Comparison of ENCODE assay signal across 8 mouse cellular contexts in genomic region chr2:165368496-165368895, GRCm38 (mm10). TPM values are rescaled to one million over a fixed set of nuclear protein-coding genes. Genes with fewer than 3 reads are reported as not detected.
DNase-seq lines count a peak whose midpoint lies in the region; ATAC-seq lines count a peak whose summit lies in the region.
"Had no signal": no experiment of that assay in that cellular context is flagged by ENCODE, and none has a peak within 500 bp of the region (broad histone marks: within the 10 kb centered on the region; RNA-seq: fewer than 3 reads in every experiment).

TSS of gene Zfp663 (minus strand) at chr2:165368729.

- H3K27ac ChIP-seq in forebrain, embryonic 15.5 days (replicated peaks) = peak within 1 kb of the TSS; percentile 86
- H3K27ac ChIP-seq in liver, embryonic 16.5 days (ENCODE audit: low read length) = no peak within 1 kb of the TSS

- no peaks in the 10 kb centered on the region for H3K36me3 ChIP-seq in forebrain, embryonic 15.5 days
- H3K36me3 ChIP-seq in liver, embryonic 16.5 days (ENCODE audit: control insufficient read depth, insufficient read depth) = no peaks in the 10 kb centered on the region

- peaks cover 34% of the 10 kb centered on the region for H3K4me1 ChIP-seq in forebrain, embryonic 15.5 days
- no peaks in the 10 kb centered on the region; the same call in 1 of the 2 replicates for H3K4me1 ChIP-seq in liver, embryonic 16.5 days (ENCODE audit: control insufficient read depth, low read depth, low read length)

- peak within 1 kb of the TSS; percentile 87 for H3K9ac ChIP-seq in forebrain, embryonic 15.5 days (replicated peaks)
- no peak within 1 kb of the TSS for H3K9ac ChIP-seq in liver, embryonic 16.5 days (ENCODE audit: low read depth, low read length)

- DNase-seq in right cerebral cortex, postnatal 4 days = peak; percentile 54
- DNase-seq in right cerebral cortex, adult 2 months (ENCODE audit: low spot score in 2 of 2) = no peak
- no peak for DNase-seq in ovary, postnatal 10 days (ENCODE audit: low spot score)
- DNase-seq in cerebellum, adult 8-10 months = no peak
- DNase-seq in layer of hippocampus, adult 18-20 months (ENCODE audit: low spot score in 2 of 2) = no peak

- WGBS in forebrain, embryonic 15.5 days = under 1% methylated on average over 27 of the region's 27 CpGs
- 5% methylated on average over 27 of the region's 27 CpGs for WGBS in liver, embryonic 16.5 days (ENCODE audit: insufficient replicate concordance)

- H3K4me3 ChIP-seq in forebrain, embryonic 15.5 days = peak within 1 kb of the TSS; percentile 54
- peak within 1 kb of the TSS; percentile 29; the same call in 1 of the 2 replicates for H3K4me3 ChIP-seq in liver, embryonic 16.5 days (ENCODE audit: low read depth, low read length)

- no peaks in the 10 kb centered on the region for H3K9me3 ChIP-seq in forebrain, embryonic 15.5 days
- no peaks in the 10 kb centered on the region for H3K9me3 ChIP-seq in liver, embryonic 16.5 days (replicated peaks; ENCODE audit: control insufficient read depth, low read length)

- peak; percentile 71 for ATAC-seq in forebrain, embryonic 15.5 days (replicated peaks)
- ATAC-seq in liver, embryonic 16.5 days (ENCODE audit: low read depth) = no peak
- ATAC-seq: inflammation-experienced regulatory T-cells, adult 6 months had no signal

- H3K4me2 ChIP-seq in forebrain, embryonic 15.5 days (replicated peaks) = peak within 1 kb of the TSS; percentile 73
- H3K4me2 ChIP-seq in liver, embryonic 16.5 days (ENCODE audit: low read depth, low read length) = peak within 1 kb of the TSS; percentile 36; the same call in 1 of the 2 replicates

- no peaks in the 10 kb centered on the region for H3K27me3 ChIP-seq in forebrain, embryonic 15.5 days
- H3K27me3 ChIP-seq in liver, embryonic 16.5 days (ENCODE audit: control insufficient read depth, insufficient read depth, low read depth, low read length) = peaks cover 5% of the 10 kb centered on the region

RNA-seq across cellular contexts. Expression of gene Zfp663, which starts in this region (rescaled TPM):
- 6.5 and 7.6 TPM in 2 replicates for polyA plus RNA-seq in forebrain, embryonic 15.5 days (2015; fragmentation: Nextera tagmentation; extraction: Ambion mirVana)
- polyA plus RNA-seq in liver, embryonic 16.5 days (2015; fragmentation: Nextera tagmentation; extraction: Ambion mirVana) = not detected in 2 replicates
- under 1 TPM in 1 of 2 experiments, not detected in 1; 0.10 TPM for total RNA-seq in layer of hippocampus, adult 18-20 months (2021)
- polyA plus RNA-seq: inflammation-experienced regulatory T-cells, adult 6 months had no signal
